Mouse (Mus musculus): ENCODE measurements at regions not wholly inside any gene's neighbourhood (a gene's known extent, or its start where the extent isn't known, plus 50 kb on each side); places are given as distances from the start of the nearest gene placed in this dataset.
A peak's percentile ranks its signal among the peaks of the same experiment; 100 is the strongest.

DNA sequence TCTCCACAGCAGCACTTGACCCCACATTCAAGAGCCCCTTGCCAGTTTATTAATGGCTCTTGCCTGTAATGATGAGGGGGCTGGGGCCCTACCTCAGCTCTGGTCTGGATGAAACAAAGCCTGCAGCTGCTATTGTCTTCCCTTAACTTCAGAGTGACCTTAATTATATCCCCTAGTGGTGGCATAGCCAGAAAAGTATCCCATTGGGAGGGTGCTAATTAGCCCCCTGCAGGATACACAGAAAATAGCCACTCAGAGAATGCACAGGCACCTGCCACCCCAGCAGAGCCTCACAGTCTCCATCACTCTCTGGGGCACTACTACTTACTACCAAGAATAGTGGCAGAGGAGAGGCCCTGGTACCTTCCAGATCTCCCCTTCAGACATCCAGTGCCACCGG, 150.0 kb downstream of the Zfp706 start:
- DNase-seq (ENCODE audit: low read depth, low spot score): peak; percentile 43

GRCm38 (mm10) chr15:36855550-36856131, 151.9 kb downstream of the Zfp706 start:
- DNase-seq (ENCODE audit: low read depth, low spot score): no peak

DNA sequence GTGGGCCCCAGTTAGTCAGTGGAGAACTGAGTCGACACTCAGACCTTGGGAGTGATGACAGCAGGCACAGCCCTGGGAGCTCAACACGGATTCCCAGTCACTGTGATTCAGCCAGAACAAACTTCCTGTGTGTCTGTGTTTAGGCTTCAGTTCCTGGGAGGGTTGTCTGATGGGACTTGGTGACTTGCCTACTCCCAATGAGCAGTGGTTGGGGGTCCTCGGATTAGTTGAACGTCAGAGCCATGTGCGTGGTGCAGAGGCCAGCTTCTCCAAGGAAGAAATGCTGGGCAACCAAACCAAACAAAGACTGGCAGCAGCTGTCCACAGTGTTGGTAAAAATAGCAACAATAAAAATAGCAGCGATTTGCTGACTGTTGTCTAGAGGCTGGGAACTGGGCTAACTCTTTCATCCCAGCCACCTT, 152.7 kb downstream of the Zfp706 start:
- no peak for DNase-seq (ENCODE audit: low read depth, low spot score)

DNA sequence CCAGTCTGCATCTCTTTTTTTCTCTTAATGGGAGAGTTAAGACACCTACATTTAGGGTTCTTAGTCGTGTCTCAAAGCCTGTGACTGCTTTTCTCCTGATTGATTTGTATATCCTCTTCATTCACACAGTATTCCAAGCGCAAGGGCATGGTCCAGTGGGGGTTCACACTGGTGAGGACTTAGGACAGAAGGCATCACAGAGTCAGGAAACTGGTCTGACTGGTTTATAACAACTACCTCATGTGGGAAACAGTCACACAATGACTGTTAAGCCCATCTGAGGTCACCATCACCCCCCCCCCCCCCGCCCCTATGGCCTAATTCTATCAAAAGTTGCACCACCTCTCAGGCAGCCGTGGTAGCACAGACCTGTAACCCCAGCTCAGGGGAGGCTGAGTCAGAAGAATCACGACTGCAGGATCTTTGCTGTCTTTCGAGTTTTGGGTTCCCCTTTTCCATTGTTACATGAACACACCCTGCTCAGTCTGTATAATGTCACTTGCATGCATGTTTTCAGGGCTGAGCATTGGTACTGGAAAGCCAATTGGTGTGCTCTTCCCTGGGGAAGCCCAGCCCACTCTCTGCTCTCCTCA, 155.2 kb downstream of the Zfp706 start:
- peak; percentile 17 for DNase-seq (ENCODE audit: low read depth, low spot score)

DNA sequence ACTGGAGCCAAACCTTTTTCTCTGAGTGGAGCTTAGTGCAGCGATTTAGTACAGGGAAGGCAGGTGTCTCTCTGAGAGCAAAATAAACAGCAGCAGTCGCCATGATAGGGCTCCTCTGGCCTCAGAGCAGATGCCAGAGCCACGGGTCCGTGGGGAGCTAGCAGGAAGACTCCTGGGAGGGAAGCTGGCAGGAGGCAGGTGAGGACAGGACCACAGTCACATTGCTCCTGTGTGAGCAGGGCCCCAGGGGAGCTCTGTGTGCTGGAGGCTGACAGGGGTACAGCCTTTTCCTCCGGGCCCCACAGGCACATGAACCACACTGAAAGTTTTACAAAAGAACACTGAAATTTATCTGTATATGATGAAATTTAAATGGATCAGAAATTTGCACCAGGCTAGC, 159.3 kb downstream of the Zfp706 start:
- no peak for DNase-seq (ENCODE audit: low read depth, low spot score)

DNA sequence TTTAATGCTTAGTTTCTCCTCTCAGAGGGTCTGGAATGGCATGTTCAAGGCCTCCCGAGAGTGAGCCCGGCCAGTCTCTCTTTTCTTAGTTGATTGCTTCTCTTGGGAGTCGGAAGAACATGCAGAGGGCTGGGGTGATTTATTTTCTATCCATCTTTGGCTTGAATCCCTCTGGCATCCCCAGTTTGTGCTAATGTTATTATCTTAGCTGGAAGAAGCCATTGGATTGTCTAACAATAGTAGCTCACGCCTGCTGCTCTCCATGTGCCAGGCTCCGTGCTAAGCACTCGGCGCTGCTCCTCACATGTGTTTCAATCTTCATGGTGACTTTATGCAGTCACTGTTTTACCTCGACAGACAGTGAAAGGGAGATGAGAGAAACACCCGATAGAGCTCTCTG, 160.8 kb downstream of the Zfp706 start:
- DNase-seq (ENCODE audit: low read depth, low spot score): no peak

All from R1 (cell line).